Mouse (Mus musculus): ENCODE measurements around the gene Npc2. TPM values are rescaled to one million over a fixed set of nuclear protein-coding genes. Genes with fewer than 3 reads are reported as not detected.

Npc2 gene
- total and polyA plus RNA-seq, 3 experiments, result 73.4 to 98.5 (median 89.0) TPM

- Histone ChIP-seq H3K27me3 (replicated peaks) (no peaks in the 10 kb centered on the region), H3K79me2 (replicated peaks; ENCODE audit: control insufficient read depth, extremely low read depth, insufficient read depth, poor library complexity, severe bottlenecking) (no peaks in the 10 kb centered on the region), H3K36me3 (replicated peaks in 1 of 2; ENCODE audit: control insufficient read depth in 1 of 2, insufficient read depth in 1 of 2, low read length in 1 of 2) (no peaks in the 10 kb centered on the region), H3K4me1 (ENCODE audit: control insufficient read depth in 1 of 2, insufficient read depth in 2 of 2) (no peaks in the 10 kb centered on the region), H3K4me3 (replicated peaks in 1 of 3; ENCODE audit: low read depth in 2 of 3, low read length in 2 of 3, poor library complexity in 1 of 3) (no peak overlapping the region), H3K9ac (ENCODE audit: insufficient read depth, low read depth) (no peak overlapping the region), H3K27ac (ENCODE audit: insufficient read depth, low read depth) (no peak overlapping the region), H3K4me2 (ENCODE audit: insufficient read depth, low read depth, poor library complexity, severe bottlenecking) (no peak overlapping the region), H3K9me3 (replicated peaks; ENCODE audit: low read length) (no peaks in the 10 kb centered on the region)
- dilution Hi-C loops (cut with MboI; ENCODE audit: extremely low pct_ligation_motif_present, extremely low pct_unique_long_range_greater_than_20kb, low sequenced_read_pairs) (no loop called here), in situ Hi-C loops (cut with MboI; ENCODE audit: low pct_ligation_motif_present, low pct_unique_long_range_greater_than_20kb, low sequenced_read_pairs) (no loop called here)
- TF ChIP-seq E2F4 (IDR thresholded peaks at IDR 0.05; ENCODE audit: insufficient replicate concordance, low read depth, low read length) (no peak), SIN3A (IDR thresholded peaks at IDR 0.05; ENCODE audit: low read length) (no peak), USF2 (conservative IDR thresholded peaks at IDR 0.05; ENCODE audit: low read depth, low read length) (no peak), SMC3 (IDR thresholded peaks at IDR 0.05; ENCODE audit: low read depth, low read length) (no peak), CHD1 (IDR thresholded peaks at IDR 0.05; ENCODE audit: low read depth, low read length) (no peak), RCOR1 (conservative IDR thresholded peaks at IDR 0.05; ENCODE audit: low read depth, low read length) (no peak), JUND (conservative IDR thresholded peaks at IDR 0.05; ENCODE audit: low read depth, low read length) (no peak), MYC (IDR thresholded peaks at IDR 0.05; ENCODE audit: low read depth, low read length) (no peak), NRF1 (IDR thresholded peaks at IDR 0.05; ENCODE audit: low read depth, low read length) (no peak), MAZ (IDR thresholded peaks at IDR 0.05; ENCODE audit: low read depth, low read length) (no peak)
- no peak for DNase-seq (ENCODE audit: extremely low read depth)
Measured at GRCm38 (mm10) chr12:84718462-84719244, 54.3 kb downstream of the Npc2 start.

DNA sequence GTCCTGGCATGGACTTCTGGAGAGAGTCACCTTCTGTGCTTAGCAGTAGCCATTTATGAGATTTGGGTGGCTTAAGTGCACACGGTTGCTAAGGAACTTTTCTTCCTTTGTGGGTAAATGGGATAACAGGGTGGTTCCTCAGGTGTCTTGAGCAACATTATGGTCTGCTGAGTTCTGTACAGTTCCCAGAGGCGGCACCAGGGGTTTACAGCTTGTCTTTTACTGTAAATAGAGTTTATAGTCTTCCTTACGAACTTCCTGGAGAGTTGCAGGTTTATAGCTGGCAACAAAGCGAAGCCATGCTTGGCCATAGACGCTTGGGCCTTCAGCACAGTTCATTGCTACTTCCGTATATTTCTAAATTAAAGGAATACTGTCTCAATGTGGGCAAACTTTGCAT lies 58.4 kb downstream of the Npc2 start:
- Histone ChIP-seq H3K4me1 (ENCODE audit: control insufficient read depth in 1 of 2, insufficient read depth in 2 of 2) (no peaks in the 10 kb centered on the region), H3K79me2 (replicated peaks; ENCODE audit: control insufficient read depth, extremely low read depth, insufficient read depth, poor library complexity, severe bottlenecking) (no peaks in the 10 kb centered on the region)
- dilution Hi-C loops (cut with MboI; ENCODE audit: extremely low pct_ligation_motif_present, extremely low pct_unique_long_range_greater_than_20kb, low sequenced_read_pairs), result no loop called here

More for the DNA sequence above, 58.4 kb downstream of the Npc2 start:
- Histone ChIP-seq H3K9me3 (replicated peaks; ENCODE audit: low read length) (no peaks in the 10 kb centered on the region), H3K27ac (ENCODE audit: insufficient read depth, low read depth) (no peak overlapping the region), H3K36me3 (replicated peaks in 1 of 2; ENCODE audit: control insufficient read depth in 1 of 2, insufficient read depth in 1 of 2, low read length in 1 of 2) (no peaks in the 10 kb centered on the region), H3K27me3 (replicated peaks) (no peaks in the 10 kb centered on the region), H3K9ac (ENCODE audit: insufficient read depth, low read depth) (no peak overlapping the region), H3K4me3 (replicated peaks in 1 of 3; ENCODE audit: low read depth in 2 of 3, low read length in 2 of 3, poor library complexity in 1 of 3) (no peak overlapping the region), H3K4me2 (ENCODE audit: insufficient read depth, low read depth, poor library complexity, severe bottlenecking) (no peak overlapping the region)
- TF ChIP-seq ZKSCAN1 (IDR thresholded peaks at IDR 0.05; ENCODE audit: borderline replicate concordance, low read depth, low read length), result no peak
- TF ChIP-seq USF1 (IDR thresholded peaks at IDR 0.05; ENCODE audit: low read depth, low read length), result no peak
- no peak for TF ChIP-seq ZNF384 (IDR thresholded peaks at IDR 0.05; ENCODE audit: low read depth, low read length)
- TF ChIP-seq MAFK (IDR thresholded peaks at IDR 0.05; ENCODE audit: insufficient replicate concordance, low read length), result no peak
- no peak for TF ChIP-seq USF2 (conservative IDR thresholded peaks at IDR 0.05; ENCODE audit: low read depth, low read length)
- TF ChIP-seq JUN (IDR thresholded peaks at IDR 0.05; ENCODE audit: insufficient read depth, low read depth, low read length), result no peak
- no peak for TF ChIP-seq TBP (conservative IDR thresholded peaks at IDR 0.05; ENCODE audit: low read depth, low read length)
- no peak for TF ChIP-seq KAT2A (IDR thresholded peaks at IDR 0.05; ENCODE audit: insufficient replicate concordance, low read length)
- TF ChIP-seq MYC (IDR thresholded peaks at IDR 0.05; ENCODE audit: low read depth, low read length), result no peak
- no peak for TF ChIP-seq IRF4 (IDR thresholded peaks at IDR 0.05; ENCODE audit: low read depth, low read length)
- TF ChIP-seq TCF12 (IDR thresholded peaks at IDR 0.05; ENCODE audit: low read depth, low read length), result no peak
- no peak for TF ChIP-seq ETS1 (conservative IDR thresholded peaks at IDR 0.05; ENCODE audit: low read depth, low read length)
- in situ Hi-C loops (cut with MboI; ENCODE audit: low pct_ligation_motif_present, low pct_unique_long_range_greater_than_20kb, low sequenced_read_pairs), result no loop called here
- DNase-seq (ENCODE audit: extremely low read depth), result no peak

Measured in CH12.LX (cell line).